Mouse (Mus musculus): ENCODE measurements around the gene Atf4. TPM values are rescaled to one million over a fixed set of nuclear protein-coding genes. Genes with fewer than 3 reads are reported as not detected.

Atf4 gene
- polyA plus RNA-seq (2015; fragmentation: Illumina TruSeq; extraction: RNeasy Lipid Tissue Mini Kit (QIAGEN cat#74804); ENCODE audit: low read depth, low replicate concordance) = 207 TPM

GRCm38 (mm10) chr15:80254847-80255645, at the start of gene Atf4:
TSS of gene Atf4 (plus strand) at chr15:80255184.

GRCm38 (mm10) chr15:80233733-80234509, 21.1 kb upstream of the Atf4 start, which contains the start of gene Mief1:
TSS of gene Mief1 (plus strand) at chr15:80234018.

GRCm38 (mm10) chr15:80235535-80235934, 19.4 kb upstream of the Atf4 start, which contains the start of gene AC140267.1:
TSS of gene AC140267.1 (plus strand) at chr15:80235835.

GRCm38 (mm10) chr15:80263610-80264575, 8.9 kb downstream of the Atf4 start, which contains the start of gene Rps19bp1:
TSS of gene Rps19bp1 (minus strand) at chr15:80264315.

GRCm38 (mm10) chr15:80286851-80287415, 31.9 kb downstream of the Atf4 start, which contains the start of gene Cacna1i:
TSS of gene Cacna1i (plus strand) at chr15:80287238.

Other genes with a start within 250 kb of the Atf4 start
- 17.7 TPM for gene Pdgfb, start 240.2 kb upstream of the Atf4 start, polyA plus RNA-seq (2015; fragmentation: Illumina TruSeq; extraction: RNeasy Lipid Tissue Mini Kit (QIAGEN cat#74804); ENCODE audit: low read depth, low replicate concordance)
- gene Syngr1, start 163.8 kb upstream of the Atf4 start, polyA plus RNA-seq (2015; fragmentation: Illumina TruSeq; extraction: RNeasy Lipid Tissue Mini Kit (QIAGEN cat#74804); ENCODE audit: low read depth, low replicate concordance) = 307 TPM
- 1,138 TPM for gene Rpl3, start 163.3 kb upstream of the Atf4 start, polyA plus RNA-seq (2015; fragmentation: Illumina TruSeq; extraction: RNeasy Lipid Tissue Mini Kit (QIAGEN cat#74804); ENCODE audit: low read depth, low replicate concordance)
- 20.6 TPM for gene Tab1, start 122.1 kb upstream of the Atf4 start, polyA plus RNA-seq (2015; fragmentation: Illumina TruSeq; extraction: RNeasy Lipid Tissue Mini Kit (QIAGEN cat#74804); ENCODE audit: low read depth, low replicate concordance)
- gene Mgat3, start 81.5 kb upstream of the Atf4 start, polyA plus RNA-seq (2015; fragmentation: Illumina TruSeq; extraction: RNeasy Lipid Tissue Mini Kit (QIAGEN cat#74804); ENCODE audit: low read depth, low replicate concordance) = 83.1 TPM
- gene Mief1, start 21.2 kb upstream of the Atf4 start, polyA plus RNA-seq (2015; fragmentation: Illumina TruSeq; extraction: RNeasy Lipid Tissue Mini Kit (QIAGEN cat#74804); ENCODE audit: low read depth, low replicate concordance) = 14.1 TPM
- not detected for gene AC140267.1, start 19.3 kb upstream of the Atf4 start, polyA plus RNA-seq (2015; fragmentation: Illumina TruSeq; extraction: RNeasy Lipid Tissue Mini Kit (QIAGEN cat#74804); ENCODE audit: low read depth, low replicate concordance)
- 46.0 TPM for gene Rps19bp1, start 9.1 kb downstream of the Atf4 start, polyA plus RNA-seq (2015; fragmentation: Illumina TruSeq; extraction: RNeasy Lipid Tissue Mini Kit (QIAGEN cat#74804); ENCODE audit: low read depth, low replicate concordance)
- 30.2 TPM for gene Cacna1i, start 32.1 kb downstream of the Atf4 start, polyA plus RNA-seq (2015; fragmentation: Illumina TruSeq; extraction: RNeasy Lipid Tissue Mini Kit (QIAGEN cat#74804); ENCODE audit: low read depth, low replicate concordance)